Mouse (Mus musculus) adrenal gland, postnatal 4 days (tissue): ENCODE results near the gene Rfpl4. TPM values are rescaled to one million over a fixed set of nuclear protein-coding genes. Genes with fewer than 3 reads are reported as not detected.
"Not testable (repeated sequence)": the region's sequence is repeated elsewhere in the genome, so short reads cannot be mapped to it uniquely, and the experiment has no call there.

Experiments used
- DNase-seq, 2 experiments: peaks; one replicate each; pipeline ENCODE4 v3.0.0; 2021 to 2022; ENCODE audit warnings: low spot score in 2 of 2, mixed read lengths in 2 of 2
- long read RNA-seq, 2 experiments: library from polyadenylated mRNA; stranded (forward); transcript quantifications; one replicate each; pipeline ENCODE4 v2.0.0; 2021
- total RNA-seq, 2 experiments: library from RNA; stranded (reverse); gene quantifications; 2 replicates each; pipeline ENCODE4 v1.2.3; 2021

Gene Rfpl4
- not detected for total RNA-seq
- long read RNA-seq, experiment 1: 0 reads
- long read RNA-seq, experiment 2: 0 reads

- DNase-seq: no peak
Measured at GRCm38 (mm10) chr7:5116850-5117249, at the start of gene Rfpl4. Rfpl4 (minus strand) TSS chr7:5116950.

- not testable (repeated sequence) for DNase-seq
Measured at GRCm38 (mm10) chr7:5149570-5149969, 32.8 kb upstream of the Rfpl4 start, which contains the start of gene Vmn1r55. Vmn1r55 (minus strand) TSS chr7:5149670.

- peak; percentile 66 to 74 for DNase-seq
Measured at GRCm38 (mm10) chr7:5125549-5126406, 9.0 kb upstream of the Rfpl4 start, which contains the start of gene Rasl2-9. Rasl2-9 (minus strand) TSS chr7:5125950.

GRCm38 (mm10) chr7:5125078-5125477 is 8.3 kb upstream of the Rfpl4 start:
- DNase-seq: no peak

GRCm38 (mm10) chr7:5112701-5113100 is 4.0 kb downstream of the Rfpl4 start:
- no peak for DNase-seq

GRCm38 (mm10) chr7:5109301-5109700 is 7.4 kb downstream of the Rfpl4 start:
- no peak for DNase-seq

- DNase-seq: no peak
Measured at GRCm38 (mm10) chr7:5108272-5108671, 8.5 kb downstream of the Rfpl4 start.

- no peak for DNase-seq
Measured at GRCm38 (mm10) chr7:5102564-5102963, 14.2 kb downstream of the Rfpl4 start.

GRCm38 (mm10) chr7:5101066-5101663 is 15.6 kb downstream of the Rfpl4 start:
- no peak for DNase-seq

- no peak for DNase-seq
Measured at GRCm38 (mm10) chr7:5099796-5100195, 17.0 kb downstream of the Rfpl4 start.

GRCm38 (mm10) chr7:5098769-5099168 is 18.0 kb downstream of the Rfpl4 start:
- no peak for DNase-seq

- no peak for DNase-seq
Measured at GRCm38 (mm10) chr7:5092831-5093510, 23.8 kb downstream of the Rfpl4 start.

GRCm38 (mm10) chr7:5092381-5092780 is 24.4 kb downstream of the Rfpl4 start:
- no peak for DNase-seq

- DNase-seq: no peak
Measured at GRCm38 (mm10) chr7:5091008-5091728, 25.6 kb downstream of the Rfpl4 start.

- no peak for DNase-seq
Measured at GRCm38 (mm10) chr7:5089853-5090252, 26.9 kb downstream of the Rfpl4 start.

GRCm38 (mm10) chr7:5087886-5088285 is 28.9 kb downstream of the Rfpl4 start:
- DNase-seq: no peak

GRCm38 (mm10) chr7:5086921-5087440 is 29.8 kb downstream of the Rfpl4 start:
- DNase-seq: no peak

GRCm38 (mm10) chr7:5085512-5085911 is 31.2 kb downstream of the Rfpl4 start:
- DNase-seq: no peak

GRCm38 (mm10) chr7:5083325-5084105 is 33.2 kb downstream of the Rfpl4 start:
- no peak for DNase-seq

GRCm38 (mm10) chr7:5081939-5082338 is 34.8 kb downstream of the Rfpl4 start:
- DNase-seq: no peak
